Mouse (Mus musculus): ENCODE measurements around the gene Rpl36a. TPM values are rescaled to one million over a fixed set of nuclear protein-coding genes. Genes with fewer than 3 reads are reported as not detected.

Gene Rpl36a
- polyA plus RNA-seq, 1 experiment: 177 TPM

DNA sequence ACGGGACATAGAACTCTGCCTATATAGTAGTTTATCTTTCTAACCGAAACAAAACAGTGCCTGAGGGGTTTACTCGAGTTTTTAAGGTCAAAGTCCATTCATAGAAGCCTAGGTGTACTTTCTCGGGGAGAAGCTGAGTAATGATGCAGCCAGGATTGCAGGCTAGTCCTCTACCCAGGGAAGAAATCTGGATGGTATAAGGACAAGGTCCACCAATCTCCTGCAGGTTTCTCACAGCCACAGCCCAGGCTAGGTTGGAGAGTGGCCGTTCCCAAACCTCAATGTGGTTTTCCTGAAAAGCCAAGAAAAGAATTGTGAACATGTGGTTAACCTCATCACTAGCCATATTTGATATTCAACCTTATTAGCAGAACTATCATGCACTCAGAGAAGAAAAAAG is 4.4 kb downstream of the Rpl36a start:
- no peak for DNase-seq
- no peaks in the 10 kb centered on the region for H3K27me3 ChIP-seq (ENCODE audit: control insufficient read depth, insufficient read depth, low read length)
- H3K27ac ChIP-seq (ENCODE audit: control insufficient read depth, insufficient read depth, low read length): no peak overlapping the region
- WGBS: 35% methylated on average over 5 of the region's 5 CpGs
- no peak overlapping the region for H3K4me3 ChIP-seq (ENCODE audit: control insufficient read depth, insufficient read depth, low read length)
- 0 out of 2 replicates have a peak, but pooled peaks cover 4% of the 10 kb centered on the region for H3K4me1 ChIP-seq (replicated peaks; ENCODE audit: control insufficient read depth, insufficient read depth, low read length)
- no peaks in the 10 kb centered on the region for H3K36me3 ChIP-seq (ENCODE audit: control insufficient read depth, insufficient read depth, low read length)
- TF ChIP-seq CTCF (IDR thresholded peaks at IDR 0.05; ENCODE audit: borderline replicate concordance, control insufficient read depth, extremely low read depth, insufficient read depth, low read length, poor library complexity): no peak
- no peak for TF ChIP-seq POLR2A (IDR thresholded peaks at IDR 0.05; ENCODE audit: control insufficient read depth, extremely low read depth, insufficient read depth, low read length, poor library complexity)

- no peak for DNase-seq
- no peaks in the 10 kb centered on the region for H3K27me3 ChIP-seq (ENCODE audit: control insufficient read depth, insufficient read depth, low read length)
- H3K27ac ChIP-seq (ENCODE audit: control insufficient read depth, insufficient read depth, low read length): no peak overlapping the region
- TF ChIP-seq CTCF (IDR thresholded peaks at IDR 0.05; ENCODE audit: borderline replicate concordance, control insufficient read depth, extremely low read depth, insufficient read depth, low read length, poor library complexity) (no peak), POLR2A (IDR thresholded peaks at IDR 0.05; ENCODE audit: control insufficient read depth, extremely low read depth, insufficient read depth, low read length, poor library complexity) (no peak)
- 8% methylated on average over 10 of the region's 10 CpGs for WGBS
- no peak overlapping the region for H3K4me3 ChIP-seq (ENCODE audit: control insufficient read depth, insufficient read depth, low read length)
- H3K36me3 ChIP-seq (ENCODE audit: control insufficient read depth, insufficient read depth, low read length): no peaks in the 10 kb centered on the region
- peaks cover 6% of the 10 kb centered on the region for H3K4me1 ChIP-seq (replicated peaks; ENCODE audit: control insufficient read depth, insufficient read depth, low read length)
Observed at GRCm38 (mm10) chrX:134599922-134600565, 14.6 kb downstream of the Rpl36a start.

GRCm38 (mm10) chrX:134600659-134601379 is 15.4 kb downstream of the Rpl36a start, which contains the start of the genes Gla and Hnrnph2:
Gene Gla (minus strand): TSS chrX:134601125.
Gene Hnrnph2 (plus strand): TSS chrX:134601179.
- DNase-seq: peak; percentile 86
- no peaks in the 10 kb centered on the region for H3K36me3 ChIP-seq (ENCODE audit: control insufficient read depth, insufficient read depth, low read length)
- 1% methylated on average over 33 of the region's 33 CpGs for WGBS
- H3K4me1 ChIP-seq (replicated peaks; ENCODE audit: control insufficient read depth, insufficient read depth, low read length): peaks cover 6% of the 10 kb centered on the region
- TF ChIP-seq POLR2A (IDR thresholded peaks at IDR 0.05; ENCODE audit: control insufficient read depth, extremely low read depth, insufficient read depth, low read length, poor library complexity) (0 out of 2 replicates have a peak, but pooled peaks have one; percentile 37), CTCF (IDR thresholded peaks at IDR 0.05; ENCODE audit: borderline replicate concordance, control insufficient read depth, extremely low read depth, insufficient read depth, low read length, poor library complexity) (no peak)
- peak within 1 kb of the TSS; percentile 97 for H3K27ac ChIP-seq (ENCODE audit: control insufficient read depth, insufficient read depth, low read length)
- H3K4me3 ChIP-seq (ENCODE audit: control insufficient read depth, insufficient read depth, low read length): peak within 1 kb of the TSS; percentile 92
- H3K27me3 ChIP-seq (ENCODE audit: control insufficient read depth, insufficient read depth, low read length): no peaks in the 10 kb centered on the region

- DNase-seq: no peak
- under 1% methylated on average over 40 of the region's 43 CpGs for WGBS
Observed at GRCm38 (mm10) chrX:134601380-134602120, 16.1 kb downstream of the Rpl36a start.

GRCm38 (mm10) chrX:134609472-134609871 is 24.0 kb downstream of the Rpl36a start:
- peak; percentile 9 for DNase-seq
- TF ChIP-seq CTCF (IDR thresholded peaks at IDR 0.05; ENCODE audit: borderline replicate concordance, control insufficient read depth, extremely low read depth, insufficient read depth, low read length, poor library complexity) (no peak), POLR2A (IDR thresholded peaks at IDR 0.05; ENCODE audit: control insufficient read depth, extremely low read depth, insufficient read depth, low read length, poor library complexity) (no peak)
- Histone ChIP-seq H3K4me3 (ENCODE audit: control insufficient read depth, insufficient read depth, low read length) (no peak overlapping the region), H3K4me1 (replicated peaks; ENCODE audit: control insufficient read depth, insufficient read depth, low read length) (peaks cover 6% of the 10 kb centered on the region), H3K36me3 (ENCODE audit: control insufficient read depth, insufficient read depth, low read length) (0 out of 2 replicates have a peak, but pooled peaks cover 4% of the 10 kb centered on the region), H3K27me3 (ENCODE audit: control insufficient read depth, insufficient read depth, low read length) (no peaks in the 10 kb centered on the region), H3K27ac (ENCODE audit: control insufficient read depth, insufficient read depth, low read length) (no peak overlapping the region)
- 6% methylated on average over 4 of the region's 4 CpGs for WGBS

More at GRCm38 (mm10) chrX:134601380-134602120, 16.1 kb downstream of the Rpl36a start:
- peak overlapping the region; percentile 97 for H3K27ac ChIP-seq (ENCODE audit: control insufficient read depth, insufficient read depth, low read length)
- peak overlapping the region; percentile 92 for H3K4me3 ChIP-seq (ENCODE audit: control insufficient read depth, insufficient read depth, low read length)
- H3K4me1 ChIP-seq (replicated peaks; ENCODE audit: control insufficient read depth, insufficient read depth, low read length): peaks cover 6% of the 10 kb centered on the region
- no peaks in the 10 kb centered on the region for H3K27me3 ChIP-seq (ENCODE audit: control insufficient read depth, insufficient read depth, low read length)
- H3K36me3 ChIP-seq (ENCODE audit: control insufficient read depth, insufficient read depth, low read length): no peaks in the 10 kb centered on the region
- no peak for TF ChIP-seq CTCF (IDR thresholded peaks at IDR 0.05; ENCODE audit: borderline replicate concordance, control insufficient read depth, extremely low read depth, insufficient read depth, low read length, poor library complexity)
- no peak for TF ChIP-seq POLR2A (IDR thresholded peaks at IDR 0.05; ENCODE audit: control insufficient read depth, extremely low read depth, insufficient read depth, low read length, poor library complexity)

GRCm38 (mm10) chrX:134610984-134611383 is 25.5 kb downstream of the Rpl36a start:
- peaks cover 6% of the 10 kb centered on the region for H3K4me1 ChIP-seq (replicated peaks; ENCODE audit: control insufficient read depth, insufficient read depth, low read length)
- no peak overlapping the region for H3K27ac ChIP-seq (ENCODE audit: control insufficient read depth, insufficient read depth, low read length)
- 84% methylated on average over 4 of the region's 4 CpGs for WGBS
- 0 out of 2 replicates have a peak, but pooled peaks cover 4% of the 10 kb centered on the region for H3K36me3 ChIP-seq (ENCODE audit: control insufficient read depth, insufficient read depth, low read length)
- H3K27me3 ChIP-seq (ENCODE audit: control insufficient read depth, insufficient read depth, low read length): no peaks in the 10 kb centered on the region
- no peak overlapping the region for H3K4me3 ChIP-seq (ENCODE audit: control insufficient read depth, insufficient read depth, low read length)
- TF ChIP-seq CTCF (IDR thresholded peaks at IDR 0.05; ENCODE audit: borderline replicate concordance, control insufficient read depth, extremely low read depth, insufficient read depth, low read length, poor library complexity): no peak
- TF ChIP-seq POLR2A (IDR thresholded peaks at IDR 0.05; ENCODE audit: control insufficient read depth, extremely low read depth, insufficient read depth, low read length, poor library complexity): no peak
- DNase-seq: no peak

Data from thymus, adult 2 months (tissue).